Mouse (Mus musculus) CH12.LX (cell line): ENCODE measurements around the gene Trim71. TPM values are rescaled to one million over a fixed set of nuclear protein-coding genes. Genes with fewer than 3 reads are reported as not detected.

Source experiments
- DNase-seq: peaks from one replicate; pipeline ENCODE4 v3.0.0-alpha.2; 2013; ENCODE audit errors: extremely low read depth
- H3K27ac ChIP-seq: 2 replicates; pipeline ENCODE4 v1.5.1; 2012; ENCODE audit warnings: low read depth, mild to moderate bottlenecking, control low read depth, moderate library complexity; ENCODE audit not compliant: insufficient read depth
- H3K27me3 ChIP-seq: replicated peaks from 2 replicates; pipeline ENCODE3; 2012; ENCODE audit warnings: inconsistent platforms
- H3K36me3 ChIP-seq, 2 experiments: replicated peaks in 1 of 2; 2 replicates each; pipeline versions ENCODE3 to v1.6.1; 2012; ENCODE audit warnings: inconsistent platforms in 1 of 2, low read length in 1 of 2, mild to moderate bottlenecking in 1 of 2, mixed read lengths in 1 of 2, moderate library complexity in 1 of 2; ENCODE audit not compliant: control insufficient read depth in 1 of 2, insufficient read depth in 1 of 2
- H3K4me1 ChIP-seq, 2 experiments: 2 replicates each; pipeline ENCODE4 v1.6.1; 2012; ENCODE audit warnings: inconsistent platforms in 1 of 2, moderate library complexity in 1 of 2; ENCODE audit not compliant: insufficient read depth in 2 of 2, control insufficient read depth in 1 of 2
- H3K4me2 ChIP-seq: 2 replicates; pipeline ENCODE4 v1.6.1; 2012; ENCODE audit warnings: low read depth, mild to moderate bottlenecking, control low read depth; ENCODE audit not compliant: poor library complexity, insufficient read depth, severe bottlenecking
- H3K4me3 ChIP-seq, 3 experiments: fragments of 150-350 bp in 1 of 3; sonication (generic) in 1 of 3; replicated peaks in 1 of 3; 2 replicates each; pipeline versions ENCODE3 to v1.5.1; 2011 to 2012; ENCODE audit warnings: low read depth in 2 of 3, low read length in 2 of 3, mild to moderate bottlenecking in 2 of 3, moderate library complexity in 2 of 3, control low read depth in 1 of 3, improper control_type of control experiment in 1 of 3, inconsistent platforms in 1 of 3, mixed read lengths in 1 of 3; ENCODE audit not compliant: poor library complexity in 1 of 3
- H3K79me2 ChIP-seq: replicated peaks from 2 replicates; pipeline ENCODE4 v1.6.1; 2012; ENCODE audit warnings: mild to moderate bottlenecking, moderate library complexity; ENCODE audit not compliant: control insufficient read depth, poor library complexity, insufficient read depth, severe bottlenecking; ENCODE audit errors: extremely low read depth
- H3K9ac ChIP-seq: 2 replicates; pipeline ENCODE4 v1.6.1; 2012; ENCODE audit warnings: low read depth, mild to moderate bottlenecking, control low read depth, moderate library complexity; ENCODE audit not compliant: insufficient read depth
- H3K9me3 ChIP-seq: replicated peaks from 2 replicates; pipeline ENCODE3; 2012; ENCODE audit warnings: low read length, inconsistent platforms, mixed read lengths
- CTCF ChIP-seq, 2 experiments: IDR thresholded peaks in 1 of 2; conservative IDR thresholded peaks in 1 of 2; 2 replicates each; pipeline ENCODE4 v1.5.1; 2011 to 2012; ENCODE audit warnings: low read depth in 2 of 2, low read length in 2 of 2, improper control_type of control experiment in 1 of 2, inconsistent platforms in 1 of 2, mild to moderate bottlenecking in 1 of 2, moderate library complexity in 1 of 2
- EP300 ChIP-seq: IDR thresholded peaks from 2 replicates; pipeline ENCODE4 v1.6.1; 2011; ENCODE audit warnings: low read length, improper control_type of control experiment
- ETS1 ChIP-seq: conservative IDR thresholded peaks from 2 replicates; pipeline ENCODE4 v1.6.1; 2012; ENCODE audit warnings: low read depth, mild to moderate bottlenecking, inconsistent platforms, low read length, improper control_type of control experiment, moderate library complexity
- GABPA ChIP-seq: IDR thresholded peaks from 2 replicates; pipeline ENCODE4 v1.6.1; 2012; ENCODE audit warnings: low read depth, low read length, improper control_type of control experiment, inconsistent platforms; ENCODE audit not compliant: insufficient replicate concordance
- HCFC1 ChIP-seq: IDR thresholded peaks from 2 replicates; pipeline ENCODE4 v1.6.1; 2012; ENCODE audit warnings: low read depth, mild to moderate bottlenecking, inconsistent platforms, low read length, improper control_type of control experiment
- JUN ChIP-seq: IDR thresholded peaks from 2 replicates; pipeline ENCODE4 v1.6.1; 2011; ENCODE audit warnings: low read depth, mild to moderate bottlenecking, low read length, improper control_type of control experiment, moderate library complexity; ENCODE audit not compliant: insufficient read depth
- JUND ChIP-seq: conservative IDR thresholded peaks from 2 replicates; pipeline ENCODE4 v1.6.1; 2011; ENCODE audit warnings: low read depth, low read length, improper control_type of control experiment
- KAT2A ChIP-seq: IDR thresholded peaks from 2 replicates; pipeline ENCODE4 v1.6.1; 2012; ENCODE audit warnings: low read length, improper control_type of control experiment, inconsistent platforms; ENCODE audit not compliant: insufficient replicate concordance
- MAX ChIP-seq: IDR thresholded peaks from 2 replicates; pipeline ENCODE4 v1.6.1; 2011; ENCODE audit warnings: low read length, improper control_type of control experiment
- MEF2A ChIP-seq: IDR thresholded peaks from 2 replicates; pipeline ENCODE4 v1.6.1; 2014; ENCODE audit warnings: low read depth, mild to moderate bottlenecking, inconsistent platforms, low read length, improper control_type of control experiment, borderline replicate concordance
- MYC ChIP-seq: IDR thresholded peaks from 2 replicates; pipeline ENCODE4 v1.6.1; 2011; ENCODE audit warnings: low read depth, mild to moderate bottlenecking, improper control_type of control experiment, low read length
- PAX5 ChIP-seq: IDR thresholded peaks from 2 replicates; pipeline ENCODE4 v1.6.1; 2012; ENCODE audit warnings: low read length, inconsistent platforms, mixed read lengths
- POLR2A ChIP-seq: IDR thresholded peaks from 2 replicates; pipeline ENCODE4 v1.6.1; 2011; ENCODE audit warnings: low read depth, mild to moderate bottlenecking, improper control_type of control experiment, low read length
- RCOR1 ChIP-seq: conservative IDR thresholded peaks from 2 replicates; pipeline ENCODE4 v1.6.1; 2012; ENCODE audit warnings: low read depth, mild to moderate bottlenecking, inconsistent platforms, low read length, improper control_type of control experiment
- SIN3A ChIP-seq: IDR thresholded peaks from 2 replicates; pipeline ENCODE4 v1.6.1; 2012; ENCODE audit warnings: low read length, improper control_type of control experiment, inconsistent platforms
- TBP ChIP-seq: conservative IDR thresholded peaks from 2 replicates; pipeline ENCODE4 v1.6.1; 2011; ENCODE audit warnings: low read depth, low read length, improper control_type of control experiment
- TCF12 ChIP-seq: IDR thresholded peaks from 2 replicates; pipeline ENCODE4 v1.6.1; 2014; ENCODE audit warnings: low read depth, mild to moderate bottlenecking, inconsistent platforms, low read length, improper control_type of control experiment
- UBTF ChIP-seq: IDR thresholded peaks from 2 replicates; pipeline ENCODE4 v1.6.1; 2012; ENCODE audit warnings: low read depth, mild to moderate bottlenecking, inconsistent platforms, low read length, improper control_type of control experiment, moderate library complexity
- USF2 ChIP-seq: conservative IDR thresholded peaks from 2 replicates; pipeline ENCODE4 v1.6.1; 2011; ENCODE audit warnings: low read depth, low read length, improper control_type of control experiment
- ZC3H11A ChIP-seq: IDR thresholded peaks from 2 replicates; pipeline ENCODE4 v1.6.1; 2012; ENCODE audit warnings: low read depth, mild to moderate bottlenecking, inconsistent platforms, low read length, improper control_type of control experiment
- dilution Hi-C: fragments of 300-500 bp; cut with MboI; formaldehyde crosslinking; loops from 2 replicates; pipeline ENCODE4 v1.14.3; 2020; ENCODE audit warnings: low sequenced_read_pairs; ENCODE audit not compliant: extremely low pct_unique_long_range_greater_than_20kb, extremely low pct_ligation_motif_present
- in situ Hi-C: fragments of 300-500 bp; cut with MboI; formaldehyde crosslinking; loops from 3 replicates; pipeline ENCODE4 v1.14.3; 2019; ENCODE audit warnings: low sequenced_read_pairs, low pct_ligation_motif_present, low pct_unique_long_range_greater_than_20kb, mixed read lengths
- polyA plus RNA-seq: library from polyadenylated mRNA; unstranded; fragments of >175 nt; gene quantifications from 2 replicates; pipeline ENCODE4 v1.2.1, GENCODE M21; 2012; ENCODE audit warnings: low read depth; ENCODE audit not compliant: insufficient read length
- total RNA-seq, 2 experiments: library from RNA; depleted of rRNA; stranded (reverse); fragments of 300-350 nt in 1 of 2; fragments of >200 nt in 1 of 2; gene quantifications; 2 replicates each; pipeline ENCODE4 v1.2.3; 2012 to 2014

The Trim71 gene
- total and polyA plus RNA-seq, 3 experiments, result under 0.01 TPM; not detected in 2

DNA sequence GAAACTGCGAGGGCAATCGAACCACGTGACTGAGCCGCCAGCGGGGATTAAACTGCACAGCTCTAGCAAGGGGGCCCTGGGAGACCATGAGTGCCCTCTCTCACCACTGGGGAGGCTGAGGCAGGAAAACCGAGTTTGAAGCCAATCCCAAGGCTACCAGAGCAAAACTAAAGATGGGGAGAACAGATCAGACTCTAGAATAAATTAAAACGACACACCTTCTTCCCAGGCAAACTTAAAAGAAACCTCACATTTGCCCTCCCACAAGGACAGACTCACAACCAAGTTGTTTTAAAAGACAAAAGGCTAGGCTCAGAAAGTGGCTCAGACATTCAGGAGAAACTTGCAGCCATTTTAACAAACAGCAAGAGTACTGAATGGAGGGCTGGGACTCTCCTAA, 7.1 kb downstream of the Trim71 start:
- H3K36me3 ChIP-seq, result no peaks in the 10 kb centered on the region
- no peak for TF ChIP-seq JUN
- peaks cover 0 to 30% of the 10 kb centered on the region in 2 experiments; a peak in 2 of 4 replicates for H3K4me1 ChIP-seq
- H3K9me3 ChIP-seq, result peaks cover 8% of the 10 kb centered on the region
- no peaks in the 10 kb centered on the region for H3K27me3 ChIP-seq
- H3K4me2 ChIP-seq, result no peak overlapping the region
- no peak overlapping the region for H3K4me3 ChIP-seq
- DNase-seq, result no peak
- dilution Hi-C loops, result no loop called here
- H3K79me2 ChIP-seq, result no peaks in the 10 kb centered on the region
- in situ Hi-C loops, result no loop called here
- no peak overlapping the region for H3K9ac ChIP-seq
- H3K27ac ChIP-seq, result no peak overlapping the region

- no peaks in the 10 kb centered on the region for H3K79me2 ChIP-seq
- peaks cover 0 to 35% of the 10 kb centered on the region in 2 experiments; a peak in 2 of 4 replicates for H3K4me1 ChIP-seq
- no peak overlapping the region for H3K27ac ChIP-seq
- no peaks in the 10 kb centered on the region for H3K27me3 ChIP-seq
- no peak overlapping the region for H3K4me2 ChIP-seq
- dilution Hi-C loops (no loop called here), in situ Hi-C loops (no loop called here)
- TF ChIP-seq TBP (no peak), SIN3A (no peak), HCFC1 (no peak), MAX (no peak), PAX5 (no peak), GABPA (no peak), ETS1 (no peak), ZC3H11A (no peak), EP300 (no peak), MEF2A (no peak), TCF12 (no peak), RCOR1 (no peak), USF2 (no peak), MYC (no peak), JUND (no peak), CTCF (conservative IDR thresholded peaks at IDR 0.05 in 1 of 2, IDR thresholded peaks at IDR 0.05 in 1 of 2; ENCODE audit: low read depth in 2 of 2, low read length in 2 of 2) (no peak), POLR2A (no peak), KAT2A (no peak), UBTF (no peak)
- H3K9me3 ChIP-seq, result peaks cover 6% of the 10 kb centered on the region
- no peak for DNase-seq
- no peak overlapping the region for H3K4me3 ChIP-seq
- no peaks in the 10 kb centered on the region for H3K36me3 ChIP-seq
- H3K9ac ChIP-seq, result no peak overlapping the region
Observed at GRCm38 (mm10) chr9:114556276-114556855, 7.8 kb downstream of the Trim71 start.
